Comparison of ENCODE assay signal across 15 mouse cellular contexts in the genomic region with DNA sequence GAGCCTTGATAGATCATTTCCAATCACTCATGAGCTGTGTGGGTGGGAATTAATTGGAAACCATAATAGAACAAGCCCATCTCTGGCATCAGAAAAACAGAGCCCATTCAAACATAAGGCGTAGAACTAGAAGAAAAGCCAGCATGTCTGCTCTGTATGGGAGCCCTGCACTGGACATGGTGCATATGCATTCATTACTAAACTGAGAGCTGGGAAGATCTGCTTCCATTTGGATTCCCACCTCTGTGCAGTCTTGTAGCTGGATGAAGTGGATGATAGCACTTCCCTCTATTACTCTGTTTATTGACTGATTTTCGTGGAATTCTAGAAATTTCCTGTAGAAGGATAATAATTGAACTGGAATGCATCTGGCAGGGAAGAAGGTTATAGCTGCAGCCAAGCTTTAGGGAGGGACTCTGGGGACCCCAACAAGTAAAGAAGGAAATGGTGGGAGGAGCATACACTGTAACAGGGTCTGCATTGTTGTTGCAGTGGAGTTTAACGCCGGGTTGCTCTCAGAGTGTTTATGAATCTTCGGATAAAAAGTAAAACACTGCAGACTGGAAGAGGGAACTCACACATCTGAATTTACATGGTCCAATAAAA.
DNase-seq lines count a peak whose midpoint lies in the region; ATAC-seq lines count a peak whose summit lies in the region.
"Had no signal": no experiment of that assay in that cellular context is flagged by ENCODE, and none has a peak within 500 bp of the region (broad histone marks: within the 10 kb centered on the region; RNA-seq: fewer than 3 reads in every experiment).

No protein-coding gene starts in this region.

- H3K4me2 ChIP-seq in kidney, embryonic 16.5 days (replicated peaks; ENCODE audit: low read depth, low read length), result no peak overlapping the region
- H3K4me2 ChIP-seq in midbrain, embryonic 11.5 days, result no peak overlapping the region
- H3K4me2 ChIP-seq in midbrain, embryonic 15.5 days, result no peak overlapping the region
- H3K4me2 ChIP-seq: forebrain, embryonic 12.5 days; neural tube, embryonic 12.5 days had no signal

- H3K9ac ChIP-seq in kidney, embryonic 16.5 days (replicated peaks; ENCODE audit: low read length), result no peak overlapping the region
- no peak overlapping the region for H3K9ac ChIP-seq in midbrain, embryonic 11.5 days (ENCODE audit: low read length)
- H3K9ac ChIP-seq in midbrain, embryonic 15.5 days, result no peak overlapping the region
- H3K9ac ChIP-seq: forebrain, embryonic 12.5 days; liver, embryonic 14.5 days; neural tube, embryonic 12.5 days had no signal

- no peaks in the 10 kb centered on the region for H3K9me3 ChIP-seq in kidney, embryonic 16.5 days (ENCODE audit: low read length)
- H3K9me3 ChIP-seq in midbrain, embryonic 11.5 days (ENCODE audit: control insufficient read depth, low read length), result no peaks in the 10 kb centered on the region
- no peaks in the 10 kb centered on the region for H3K9me3 ChIP-seq in midbrain, embryonic 15.5 days
- H3K9me3 ChIP-seq: forebrain, embryonic 12.5 days; hindbrain, embryonic 10.5 days; neural tube, embryonic 12.5 days had no signal

- no peaks in the 10 kb centered on the region for H3K36me3 ChIP-seq in kidney, embryonic 16.5 days (ENCODE audit: insufficient read depth, low read length)
- no peaks in the 10 kb centered on the region for H3K36me3 ChIP-seq in midbrain, embryonic 11.5 days (ENCODE audit: control insufficient read depth, insufficient read depth, low read length)
- H3K36me3 ChIP-seq in midbrain, embryonic 15.5 days (replicated peaks), result no peaks in the 10 kb centered on the region
- H3K36me3 ChIP-seq: forebrain, embryonic 12.5 days; hindbrain, embryonic 10.5 days; neural tube, embryonic 12.5 days had no signal

- H3K27me3 ChIP-seq in kidney, embryonic 16.5 days (ENCODE audit: insufficient read depth, low read length), result no peaks in the 10 kb centered on the region
- no peaks in the 10 kb centered on the region for H3K27me3 ChIP-seq in midbrain, embryonic 11.5 days (ENCODE audit: control insufficient read depth, insufficient read depth, low read length)
- H3K27me3 ChIP-seq in midbrain, embryonic 15.5 days (replicated peaks), result no peaks in the 10 kb centered on the region
- H3K27me3 ChIP-seq: forebrain, embryonic 12.5 days; neural tube, embryonic 12.5 days had no signal

- peak; percentile 25 for DNase-seq in embryo, embryonic 11 days
- no peak for DNase-seq in embryo, embryonic 10.5 days (ENCODE audit: low spot score)
- DNase-seq in kidney, adult 18-20 months, result no peak
- DNase-seq in midbrain, embryonic 11.5 days (ENCODE audit: low spot score, missing footprints), result peak; percentile 49
- no peak for DNase-seq in B cell, adult 2 months
- DNase-seq: cerebellum, adult 2 months; thymus, postnatal 14 days had no signal

- 0 out of 2 replicates have a peak, but pooled peaks cover 3% of the 10 kb centered on the region for H3K4me1 ChIP-seq in kidney, embryonic 16.5 days (ENCODE audit: insufficient read depth, low read length)
- H3K4me1 ChIP-seq in midbrain, embryonic 11.5 days (ENCODE audit: control insufficient read depth, insufficient read depth, low read length), result no peaks in the 10 kb centered on the region
- no peaks in the 10 kb centered on the region for H3K4me1 ChIP-seq in midbrain, embryonic 15.5 days
- H3K4me1 ChIP-seq: forebrain, embryonic 12.5 days; hindbrain, embryonic 10.5 days; neural tube, embryonic 12.5 days had no signal

- no peak overlapping the region for H3K4me3 ChIP-seq in kidney, embryonic 16.5 days (ENCODE audit: low read length)
- H3K4me3 ChIP-seq in midbrain, embryonic 11.5 days (ENCODE audit: low read depth, low read length), result no peak overlapping the region
- H3K4me3 ChIP-seq in midbrain, embryonic 15.5 days, result no peak overlapping the region
- H3K4me3 ChIP-seq: forebrain, embryonic 12.5 days; hindbrain, embryonic 10.5 days; left cerebral cortex, adult 2 months; neural tube, embryonic 12.5 days had no signal

- H3K27ac ChIP-seq in kidney, embryonic 16.5 days (ENCODE audit: low read length), result no peak overlapping the region
- no peak overlapping the region for H3K27ac ChIP-seq in midbrain, embryonic 11.5 days (ENCODE audit: low read depth, low read length)
- H3K27ac ChIP-seq in midbrain, embryonic 15.5 days, result no peak overlapping the region
- H3K27ac ChIP-seq: forebrain, embryonic 12.5 days; hindbrain, embryonic 10.5 days; left cerebral cortex, adult 2 months; liver, embryonic 14.5 days; neural tube, embryonic 12.5 days had no signal

- 42% methylated on average over 5 of the region's 5 CpGs for WGBS in kidney, embryonic 16.5 days
- 82% methylated on average over 5 of the region's 5 CpGs for WGBS in midbrain, embryonic 11.5 days
- WGBS in midbrain, embryonic 15.5 days, result 80% methylated on average over 5 of the region's 5 CpGs

- peak; percentile 77; the same call in 1 of the 2 replicates for ATAC-seq in kidney, embryonic 16.5 days (ENCODE audit: low FRiP score, low TSS enrichment)
- no peak for ATAC-seq in midbrain, embryonic 11.5 days (ENCODE audit: low FRiP score)
- ATAC-seq in midbrain, embryonic 15.5 days (replicated peaks), result no peak
- ATAC-seq in inflammation-experienced regulatory T-cells, adult 6 months, result no peak

Comparison
In these comparisons a context has a peak if more than half of its experiments do, and no peak if none do; other contexts are left out.
1. DNase-seq: peak in embryo, embryonic 11 days (single experiment) and midbrain, embryonic 11.5 days (single experiment); none in embryo, embryonic 10.5 days (single experiment), kidney, adult 18-20 months (single experiment) and B cell, adult 2 months (0 of 2).